Mouse (Mus musculus): ENCODE data around the gene Bcam.
A peak's percentile ranks its signal among the peaks of the same experiment; 100 is the strongest.
"Not testable (repeated sequence)": the region's sequence is repeated elsewhere in the genome, so short reads cannot be mapped to it uniquely, and the experiment has no call there.

Bcam gene

DNA sequence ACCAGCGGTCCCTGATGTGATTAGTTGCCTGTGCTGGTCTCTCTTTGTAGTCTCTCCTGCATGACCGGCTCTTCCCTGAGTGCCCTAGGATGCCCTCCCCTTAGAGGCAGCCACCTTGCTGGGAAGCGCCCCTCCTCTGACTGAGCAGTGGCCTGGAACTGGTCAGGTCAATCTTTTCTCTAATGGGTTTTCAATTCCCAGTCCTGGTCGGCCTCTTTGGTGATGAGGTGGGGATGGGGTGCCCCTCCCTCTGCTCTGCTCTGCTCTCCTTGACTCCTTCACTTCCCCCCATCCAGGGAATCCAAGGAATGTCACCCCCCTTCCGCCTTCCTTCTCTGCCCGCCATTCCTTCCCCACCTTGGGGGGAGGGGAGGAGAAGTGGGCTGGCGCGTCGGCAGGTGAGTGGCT, at the start of gene Bcam:
TSS of gene Bcam (minus strand) at position 33 of the 408 bp plus-strand sequence.
- no peak for DNase-seq (ENCODE audit: low read depth, low spot score)

DNA sequence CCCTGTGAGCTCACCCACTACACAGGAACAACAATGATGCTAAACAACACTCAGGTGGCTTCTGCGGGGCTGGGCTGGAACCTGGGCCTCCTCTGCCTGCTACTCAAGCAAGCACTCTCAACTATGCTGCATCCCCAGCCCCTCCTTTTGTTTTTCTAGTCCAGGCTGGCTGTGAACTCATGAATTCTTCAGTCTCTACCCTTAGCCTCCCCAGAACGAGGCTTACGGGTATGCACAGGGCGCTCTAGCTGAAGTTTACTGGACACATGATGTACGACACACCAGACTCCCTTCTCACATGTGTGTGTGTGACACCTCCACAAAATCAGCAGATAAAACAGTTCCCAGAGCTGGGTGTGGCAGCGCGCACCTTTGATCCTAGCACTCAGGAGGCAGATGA, 48.1 kb upstream of the Bcam start:
- DNase-seq (ENCODE audit: low read depth, low spot score), result no peak

DNA sequence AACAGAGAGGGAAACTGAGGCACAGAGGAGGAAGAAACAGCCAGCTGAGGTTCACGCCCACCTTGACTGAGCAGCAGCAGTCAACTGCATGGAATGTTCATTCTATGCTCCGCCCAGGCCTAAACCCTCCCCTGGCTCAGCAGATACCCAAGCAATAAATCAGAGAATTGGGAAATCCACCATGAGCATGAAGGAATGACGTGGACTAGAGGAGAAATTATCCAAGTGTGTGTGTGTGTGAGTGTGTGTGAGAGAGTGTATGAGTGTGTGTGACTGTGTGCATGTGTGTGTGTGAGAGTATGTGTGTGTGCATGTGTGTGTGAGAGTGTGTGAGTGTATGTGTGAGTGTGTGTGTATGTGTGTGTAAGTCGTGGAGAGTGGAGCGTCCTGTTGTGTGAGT, 47.6 kb upstream of the Bcam start:
- peak; percentile 87 for DNase-seq (ENCODE audit: low read depth, low spot score)

DNA sequence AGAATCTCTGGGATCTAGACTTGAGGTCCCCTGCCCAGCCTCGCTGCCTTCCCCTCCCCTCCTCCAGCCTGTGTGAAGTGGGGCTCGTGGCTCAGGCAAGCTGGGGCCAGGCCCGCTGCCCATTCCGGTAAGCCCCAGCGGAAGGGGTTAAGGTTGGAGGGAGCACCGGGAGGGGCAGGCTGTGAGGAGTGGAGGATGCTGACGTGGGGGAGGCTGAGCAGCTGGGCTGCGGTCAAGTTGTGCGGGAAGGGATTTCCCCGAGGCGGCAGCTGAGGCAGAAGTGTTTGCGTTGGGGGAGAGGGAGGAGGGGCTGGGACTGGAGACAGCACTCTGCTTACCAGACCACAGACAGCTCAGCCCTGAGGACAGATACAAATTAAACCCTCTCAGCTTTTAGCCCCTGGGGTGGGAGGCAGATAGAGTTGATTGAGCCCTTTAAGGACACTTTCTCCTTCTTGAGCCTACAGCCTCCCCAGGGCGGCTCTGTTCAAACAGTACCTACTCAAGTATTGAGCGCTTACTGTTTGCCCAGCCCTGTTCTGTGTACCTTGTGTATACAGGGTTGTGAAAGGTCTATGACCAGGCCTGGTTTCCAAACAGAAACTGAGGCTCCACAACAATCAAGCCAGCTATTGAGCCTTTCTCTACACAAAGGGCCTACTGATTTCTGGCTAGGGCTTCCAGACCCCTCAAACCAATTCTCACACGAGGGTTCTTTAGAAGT, 46.7 kb upstream of the Bcam start:
- DNase-seq (ENCODE audit: low read depth, low spot score), result peak; percentile 86

DNA sequence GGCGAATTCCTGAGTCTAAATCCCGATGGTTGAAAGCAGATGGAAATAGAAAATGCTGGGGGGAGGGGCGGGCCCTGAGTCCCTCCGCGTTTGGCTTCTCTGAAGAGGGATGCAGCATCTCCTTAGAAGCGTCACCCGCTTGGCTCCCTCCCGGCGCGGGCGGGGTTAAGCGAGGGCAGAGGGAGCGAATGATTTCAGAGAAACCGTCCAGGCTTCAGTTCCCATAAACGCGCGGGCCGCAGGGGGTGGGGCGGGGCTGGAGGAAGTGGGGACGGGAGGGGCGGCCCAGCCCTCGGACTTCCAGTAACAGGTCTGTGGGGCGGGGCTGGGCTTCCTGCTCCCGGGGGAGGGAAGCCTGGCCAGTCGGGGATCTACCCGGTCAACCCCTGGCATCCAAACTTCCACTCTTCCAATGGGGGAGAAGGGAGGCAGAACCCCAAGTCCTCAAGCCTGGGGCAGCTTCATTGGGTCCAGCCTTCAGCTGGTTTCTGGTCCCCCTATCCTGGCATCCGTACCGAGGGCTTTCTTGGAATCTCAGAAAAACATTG, 45.5 kb upstream of the Bcam start:
- DNase-seq (ENCODE audit: low read depth, low spot score), result peak; percentile 85

DNA sequence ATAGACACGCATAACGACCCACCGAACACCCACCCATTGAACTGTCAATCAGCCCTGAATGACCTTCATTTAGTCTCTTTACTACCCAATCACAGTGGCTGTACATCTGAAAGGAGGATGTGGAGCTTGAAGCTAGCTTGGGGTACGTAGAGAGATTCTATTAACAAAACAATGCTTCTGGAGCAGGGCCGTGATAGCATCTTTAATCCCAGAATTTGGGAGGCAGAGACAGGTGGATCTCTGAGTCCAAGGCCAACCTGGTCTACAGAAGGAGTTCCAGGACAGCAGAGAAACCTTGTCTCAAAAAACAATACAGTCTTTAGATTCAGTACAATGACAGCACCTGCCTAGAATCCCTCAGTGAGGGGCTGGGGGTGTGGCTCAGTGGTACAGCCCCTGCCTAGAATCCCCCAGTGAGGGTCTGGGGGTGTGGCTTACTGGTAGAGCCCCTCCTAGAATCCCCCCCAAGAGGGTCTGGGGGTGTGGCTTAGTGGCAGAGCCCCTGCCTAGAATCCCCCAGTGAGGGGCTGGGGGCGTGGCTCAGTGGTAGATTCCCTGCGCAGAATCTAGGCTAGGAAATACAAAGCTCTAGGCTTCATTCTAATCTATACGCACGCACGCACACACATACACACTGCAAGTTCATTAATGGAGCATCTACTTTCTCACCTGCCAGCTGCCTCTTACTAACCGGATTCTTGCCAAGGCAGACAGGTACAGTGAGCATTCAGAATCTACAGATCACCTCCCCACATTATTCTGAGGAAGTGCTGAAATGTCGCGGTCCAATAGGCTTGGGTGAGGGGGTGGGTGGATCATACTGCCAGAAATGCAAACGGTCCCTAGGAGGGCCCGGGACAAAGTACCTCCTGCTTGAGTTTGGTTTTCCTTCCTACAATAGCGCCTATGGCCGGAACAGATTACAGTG, 44.7 kb upstream of the Bcam start:
- DNase-seq (ENCODE audit: low read depth, low spot score), result no peak

DNA sequence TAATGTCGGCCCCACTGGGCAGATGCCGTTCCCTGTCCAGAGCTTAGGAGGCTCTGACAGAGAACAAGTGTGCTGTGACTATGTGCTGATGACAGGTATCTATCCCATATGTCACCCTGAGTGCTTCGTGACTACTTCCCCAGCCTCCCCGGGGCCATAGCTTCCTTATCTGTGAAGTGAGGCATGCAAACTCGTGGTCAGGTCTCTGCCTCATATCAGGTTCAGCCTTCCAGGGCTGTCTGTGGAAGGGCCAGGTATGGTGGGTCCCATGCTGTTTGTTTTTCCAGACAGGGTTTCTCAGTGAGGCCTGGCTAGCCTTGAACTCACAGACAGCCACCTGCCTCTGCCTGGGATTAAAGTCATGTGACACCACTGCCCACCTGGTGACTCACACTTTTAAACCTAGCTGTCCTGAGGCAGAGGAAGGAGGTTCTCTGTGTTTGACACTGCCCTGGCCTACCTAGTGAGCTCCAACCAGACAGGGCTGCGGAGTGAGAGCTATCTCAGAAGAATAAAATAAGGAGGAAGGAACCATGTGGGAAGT, 42.8 kb upstream of the Bcam start:
- DNase-seq (ENCODE audit: low read depth, low spot score), result no peak

DNA sequence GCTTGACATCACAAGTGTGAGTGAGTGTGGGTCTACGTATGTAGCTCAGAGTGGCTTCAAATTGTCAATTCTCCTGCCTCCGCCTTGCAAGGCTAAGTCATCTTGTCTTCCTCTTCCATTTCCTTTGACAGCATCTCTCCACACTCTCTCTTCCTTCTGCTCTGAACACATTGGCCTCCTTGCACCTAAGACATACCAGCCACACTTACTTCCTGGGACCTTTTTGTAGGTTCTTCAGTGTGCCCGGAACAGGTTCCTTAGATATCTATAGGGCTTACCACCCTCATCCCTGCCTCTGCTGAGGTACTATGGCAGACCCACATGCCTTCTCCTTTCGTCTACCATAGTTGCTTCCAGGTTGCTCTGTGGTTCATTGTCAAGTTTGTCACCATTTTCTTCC, 42.3 kb upstream of the Bcam start:
- DNase-seq (ENCODE audit: low read depth, low spot score), result no peak

DNA sequence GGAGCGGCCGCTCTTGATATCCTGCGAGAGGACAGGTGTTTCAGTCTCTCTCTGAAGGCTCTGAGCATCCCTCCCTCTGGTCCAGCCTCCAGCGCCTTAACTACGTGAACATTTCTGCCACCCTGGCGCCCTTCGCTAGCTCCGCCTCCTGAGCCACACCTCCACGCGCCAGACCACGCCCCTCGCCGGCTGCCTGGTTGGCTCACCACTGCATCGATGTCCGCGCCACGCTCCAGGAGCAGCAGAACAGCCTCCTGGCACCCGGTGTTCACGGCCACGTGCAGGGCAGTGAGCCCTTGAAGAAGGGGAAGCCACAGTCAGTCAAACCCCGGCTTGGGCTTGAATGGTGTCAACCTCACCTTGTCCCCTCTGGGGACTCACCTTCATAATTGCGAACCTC, 40.3 kb upstream of the Bcam start:
- DNase-seq (ENCODE audit: low read depth, low spot score), result no peak

DNA sequence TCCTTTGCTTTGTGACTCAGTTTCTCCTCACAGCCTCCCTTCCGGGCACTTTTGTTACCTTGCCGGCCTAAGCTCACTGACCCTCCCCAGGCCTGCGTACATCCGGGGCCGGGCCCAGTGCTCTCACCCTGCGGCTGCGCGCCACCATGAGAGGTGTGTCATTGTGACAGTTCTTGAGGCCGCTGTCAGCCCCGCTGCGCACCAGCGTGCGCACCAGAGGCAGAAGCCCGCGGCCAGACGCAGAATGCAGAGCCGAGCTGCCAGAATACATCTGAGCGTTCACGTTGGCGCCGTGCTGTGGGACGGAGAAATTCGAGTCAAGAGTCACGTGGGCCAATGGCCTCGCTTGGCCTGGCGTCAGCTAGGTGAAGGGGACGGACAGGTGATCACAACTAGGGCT, 38.6 kb upstream of the Bcam start:
- no peak for DNase-seq (ENCODE audit: low read depth, low spot score)

DNA sequence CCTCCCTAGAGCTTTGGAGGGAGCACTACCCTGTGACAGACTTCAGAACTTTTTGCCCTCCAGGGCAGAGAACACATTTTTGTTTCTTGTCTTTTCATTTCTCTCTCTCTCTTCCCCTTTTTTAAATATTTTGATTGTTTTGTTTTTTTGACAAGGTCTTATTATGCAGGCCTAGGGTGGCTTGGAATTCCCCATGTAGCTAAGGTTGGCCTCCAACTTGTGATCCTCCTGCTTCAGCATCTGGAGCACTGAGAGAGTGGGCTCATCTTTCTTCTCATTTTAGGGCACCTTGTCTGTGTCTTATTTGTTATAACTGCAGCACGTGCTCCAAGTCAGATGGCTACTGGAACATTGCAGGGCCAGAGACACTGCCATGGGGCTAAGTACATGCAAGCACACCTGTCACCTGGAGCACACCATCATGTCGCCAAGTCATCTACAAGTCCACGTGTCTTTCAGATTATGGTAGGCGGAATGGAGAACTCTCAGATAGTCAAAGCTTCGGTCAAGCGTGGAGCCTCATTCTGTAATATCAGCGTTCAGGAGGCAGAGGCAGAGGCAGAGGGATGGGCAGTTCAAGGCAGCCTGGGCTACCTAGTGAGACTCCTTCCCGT, 35.6 kb upstream of the Bcam start:
- DNase-seq (ENCODE audit: low read depth, low spot score), result no peak

DNA sequence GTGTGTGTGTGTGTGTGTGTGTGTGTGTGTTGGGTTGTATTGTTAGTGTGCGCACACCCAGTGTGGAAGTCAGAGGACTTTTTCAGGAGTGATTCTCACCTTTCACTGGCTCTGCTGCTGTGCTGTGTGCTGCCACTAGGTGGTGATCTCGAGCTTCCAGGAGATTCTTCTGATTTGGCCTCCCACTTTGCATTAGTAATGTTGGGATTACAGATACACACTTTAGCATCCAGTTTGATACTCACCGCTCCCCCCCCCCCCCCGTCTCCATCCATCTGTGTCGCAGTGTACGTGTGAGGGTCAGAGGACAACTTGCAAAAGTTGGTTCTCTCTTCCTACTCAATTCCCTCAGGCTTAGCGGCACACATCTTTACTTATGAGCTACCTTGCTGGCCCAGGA, 32.2 kb upstream of the Bcam start:
- peak; percentile 71 for DNase-seq (ENCODE audit: low read depth, low spot score)

DNA sequence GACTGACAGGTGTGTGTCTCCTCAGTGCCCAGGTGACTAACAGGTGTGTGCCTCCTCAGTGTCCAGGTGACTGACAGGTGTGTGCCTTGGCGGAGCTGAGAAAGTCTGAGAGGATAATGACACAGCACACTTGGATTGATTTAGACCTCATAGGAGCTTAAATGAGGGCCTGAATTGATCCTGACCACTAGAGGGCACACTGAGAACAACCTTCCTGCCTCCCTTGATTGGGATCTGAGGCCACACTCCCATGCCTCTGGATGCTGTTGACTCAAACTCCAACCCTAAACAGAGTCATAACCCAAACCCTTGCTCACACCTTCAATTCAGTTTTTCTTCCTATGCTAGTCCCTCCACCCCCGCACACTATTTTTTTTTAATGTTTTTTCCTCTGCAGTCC, 29.9 kb upstream of the Bcam start:
- DNase-seq (ENCODE audit: low read depth, low spot score), result peak; percentile 85

DNA sequence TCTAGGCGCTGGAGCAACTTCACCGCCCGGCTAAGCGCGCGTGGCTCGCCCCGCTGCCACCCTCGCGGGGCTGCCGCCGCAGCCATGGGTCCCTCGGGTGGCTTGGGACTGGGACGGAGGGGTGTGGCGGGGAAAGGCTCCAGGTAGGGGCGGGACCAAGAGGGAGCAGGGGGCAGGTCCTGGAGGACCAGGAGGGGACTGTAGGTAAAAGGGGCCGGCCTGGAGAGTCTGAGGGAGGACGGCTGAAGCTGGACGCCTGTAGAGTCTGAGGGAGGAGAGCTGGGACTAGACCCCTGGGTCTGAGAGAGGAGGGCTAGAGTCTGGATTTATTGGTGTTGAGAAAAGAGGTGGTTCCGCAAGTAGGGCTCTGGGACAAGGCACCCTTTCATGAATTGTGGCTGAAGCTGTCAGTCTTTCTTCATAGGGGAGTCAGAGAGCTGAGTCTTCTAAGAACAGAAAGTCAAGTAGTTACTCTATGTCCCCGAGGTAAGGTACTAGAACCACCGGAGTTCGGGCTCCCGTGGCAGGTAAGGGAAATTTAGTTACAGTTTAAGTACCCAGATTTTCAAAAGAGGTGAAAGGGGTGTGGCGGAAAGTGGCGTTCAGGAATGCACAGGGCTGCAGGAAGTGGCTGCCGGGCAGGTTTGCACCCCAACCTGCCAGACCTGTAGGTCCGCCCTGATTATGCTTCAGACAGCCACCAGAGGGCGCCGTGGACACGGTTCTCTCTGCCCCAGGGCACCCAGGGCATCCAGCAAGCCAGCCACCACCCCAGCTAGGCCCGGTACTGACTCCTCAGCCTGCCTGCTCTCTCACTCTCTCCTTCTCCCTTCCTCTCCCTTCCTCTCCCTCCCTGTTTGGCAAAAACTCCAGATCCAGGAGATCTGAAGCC, 26.1 kb upstream of the Bcam start, which contains the start of gene Cblc:
TSS of gene Cblc (minus strand) at position 113 of the 892 bp plus-strand sequence.
- DNase-seq (ENCODE audit: low read depth, low spot score), result peak; percentile 82

DNA sequence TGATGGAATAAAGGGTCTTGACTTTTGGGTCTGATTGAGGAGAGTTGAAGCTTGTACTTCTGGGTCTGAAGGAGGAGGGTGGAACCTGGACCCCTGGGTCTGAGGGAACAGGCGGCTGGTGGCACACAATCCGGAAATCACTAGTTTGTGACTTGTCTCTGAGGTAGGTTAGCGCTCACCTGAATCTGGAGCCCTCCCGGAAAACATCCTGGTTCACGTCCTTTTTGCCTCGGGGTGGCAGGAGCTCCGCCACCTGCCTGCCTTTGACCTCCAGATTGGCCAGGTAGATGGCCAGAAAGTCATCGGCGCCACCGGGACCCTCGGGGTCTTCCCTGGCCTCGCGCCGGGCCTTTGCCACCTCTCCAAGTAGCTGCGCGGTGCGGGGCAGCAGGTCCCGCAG, 25.4 kb upstream of the Bcam start:
- DNase-seq (ENCODE audit: low read depth, low spot score), result no peak

DNA sequence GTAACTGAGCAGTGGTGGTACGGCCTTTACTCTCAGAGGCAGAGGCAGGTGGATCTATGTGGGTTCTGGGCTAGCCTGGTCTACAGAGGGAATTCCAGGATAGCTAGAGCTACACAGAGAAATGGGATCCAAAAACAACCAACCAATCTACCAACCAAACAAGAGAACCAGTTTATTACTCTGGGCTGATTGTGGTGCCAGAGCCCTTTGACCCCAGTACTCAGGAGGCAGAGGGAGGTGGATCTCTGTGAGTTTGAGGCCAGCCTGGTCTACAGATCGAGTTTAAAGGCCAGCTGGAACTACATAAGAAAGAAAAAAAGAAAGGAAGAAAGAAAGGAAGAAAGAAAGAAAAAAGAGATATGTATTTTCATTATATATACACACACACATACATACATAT, 24.4 kb upstream of the Bcam start:
- no peak for DNase-seq (ENCODE audit: low read depth, low spot score)

DNA sequence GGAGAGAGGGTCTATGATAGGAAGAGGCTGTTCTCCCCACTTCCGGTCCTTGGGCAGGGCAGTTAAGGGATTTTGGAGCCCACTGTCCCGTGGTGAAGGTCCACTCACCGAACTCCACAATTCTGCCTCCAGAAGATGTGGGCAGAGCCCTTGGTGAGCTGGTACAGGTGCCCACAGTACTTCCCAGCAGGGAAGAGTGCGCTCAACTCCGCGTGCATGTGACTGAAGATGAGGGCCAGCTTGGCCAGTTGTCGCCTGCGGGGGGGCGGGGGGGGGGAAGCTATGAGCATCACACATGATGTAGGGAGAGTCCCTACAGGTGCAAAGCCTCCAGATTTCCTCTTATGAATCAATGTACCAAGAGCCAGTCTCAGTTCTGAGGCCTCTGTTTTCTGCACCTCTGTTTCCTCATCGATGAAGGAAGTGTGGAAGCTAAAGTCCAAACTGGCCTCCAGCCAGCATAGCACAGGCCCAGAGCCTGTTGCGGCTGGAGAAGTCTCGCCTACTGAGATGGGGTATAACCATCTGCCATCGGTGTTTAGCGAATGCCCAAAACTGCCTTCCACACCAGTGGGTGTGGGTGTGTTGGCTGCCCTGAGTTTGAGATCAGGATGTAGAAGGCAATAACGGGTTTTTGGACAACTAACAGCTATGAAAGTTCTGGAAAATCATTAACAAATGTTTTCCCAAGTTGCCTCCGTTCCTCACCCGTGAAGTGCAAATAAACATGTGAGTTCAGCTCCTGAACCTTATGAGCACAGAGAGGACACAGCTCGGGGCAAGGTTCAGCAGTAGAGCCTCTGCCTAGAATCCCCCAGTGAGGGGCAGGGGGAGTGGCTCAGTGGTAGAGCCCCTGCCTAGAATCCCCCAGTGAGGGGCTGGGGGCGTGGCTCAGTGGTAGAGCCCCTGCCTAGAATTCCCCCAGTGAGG, 22.1 kb upstream of the Bcam start:
- DNase-seq (ENCODE audit: low read depth, low spot score), result no peak

DNA sequence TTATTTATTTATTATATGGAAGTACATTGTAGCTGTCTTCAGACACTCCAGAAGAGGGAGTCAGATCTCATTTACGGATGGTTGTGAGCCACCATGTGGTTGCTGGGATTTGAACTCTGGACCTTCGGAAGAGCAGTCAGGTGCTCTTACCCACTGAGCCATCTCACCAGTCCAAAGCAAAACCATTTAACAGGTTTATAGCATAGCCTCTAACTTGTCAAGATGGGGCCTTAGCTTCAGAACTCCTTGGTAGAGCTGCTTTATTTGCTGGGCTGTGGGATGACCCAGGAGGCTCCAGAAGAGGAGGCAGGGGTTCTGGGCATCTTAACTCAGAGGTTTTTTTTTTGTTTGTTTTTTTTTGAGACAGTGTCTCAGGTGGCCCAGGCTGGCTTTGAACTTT, 20.7 kb upstream of the Bcam start:
- not testable (repeated sequence) for DNase-seq (ENCODE audit: low read depth, low spot score)

DNA sequence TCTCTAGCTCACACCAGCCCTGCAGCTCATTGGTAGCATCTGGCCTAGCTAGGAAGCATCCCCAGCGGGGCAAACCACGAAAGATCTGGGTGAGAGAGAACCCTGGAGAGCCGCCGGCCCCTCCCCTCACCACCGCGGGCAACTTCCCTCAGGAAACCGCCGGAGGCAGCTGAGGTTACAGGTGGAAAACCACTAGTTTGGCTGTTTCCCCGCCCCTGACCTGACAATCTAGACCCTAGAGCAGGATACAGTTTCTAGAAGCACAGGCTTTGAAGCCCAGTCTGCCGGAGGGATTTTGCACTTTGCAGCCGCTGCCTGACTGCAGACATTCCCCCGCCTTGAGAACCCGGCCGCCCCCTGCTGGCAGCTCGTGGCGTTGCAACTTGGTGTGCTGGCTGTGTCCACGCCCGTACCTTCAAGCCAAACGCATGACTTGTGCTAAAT, 19.1 kb upstream of the Bcam start:
- DNase-seq (ENCODE audit: low read depth, low spot score), result peak; percentile 74

All from 3T3-L1 (cell line).